Comparison of ENCODE assay signal across 14 mouse cellular contexts in genomic region chr13:44248401-44248800, GRCm38 (mm10).
A peak's percentile ranks its signal among the peaks of the same experiment; 100 is the strongest.
DNase-seq lines count a peak whose midpoint lies in the region; ATAC-seq and TF ChIP-seq lines count a peak whose summit lies in the region.
"Had no signal": no experiment of that assay in that cellular context is flagged by ENCODE, and none has a peak within 500 bp of the region (broad histone marks: within the 10 kb centered on the region; RNA-seq: fewer than 3 reads in every experiment).

No protein-coding gene starts in this region.

- H3K9me3 ChIP-seq in kidney, embryonic 15.5 days (replicated peaks), result no peaks in the 10 kb centered on the region
- no peaks in the 10 kb centered on the region for H3K9me3 ChIP-seq in liver, postnatal 0 days (ENCODE audit: low read length)
- H3K9me3 ChIP-seq: forebrain, embryonic 12.5 days had no signal

- WGBS in kidney, embryonic 15.5 days, result 34% methylated on average over 8 of the region's 8 CpGs
- 8% methylated on average over 8 of the region's 8 CpGs for WGBS in heart, adult 2 months
- 28% methylated on average over 8 of the region's 8 CpGs for WGBS in liver, postnatal 0 days (ENCODE audit: insufficient replicate concordance)

- H3K4me1 ChIP-seq in kidney, embryonic 15.5 days, result peaks cover 22% of the 10 kb centered on the region
- peaks cover 4% of the 10 kb centered on the region for H3K4me1 ChIP-seq in heart, adult 2 months (ENCODE audit: control insufficient read depth, insufficient read depth, low read length)
- H3K4me1 ChIP-seq in liver, postnatal 0 days (ENCODE audit: insufficient read depth), result peaks cover 4% of the 10 kb centered on the region

- H3K79me2 ChIP-seq in heart, adult 2 months (replicated peaks; ENCODE audit: control insufficient read depth, insufficient read depth, low read length), result no peaks in the 10 kb centered on the region

- H3K9ac ChIP-seq in kidney, embryonic 15.5 days, result no peak overlapping the region
- H3K9ac ChIP-seq in heart, adult 2 months (ENCODE audit: low read depth, low read length), result peak overlapping the region; percentile 11; the same call in 1 of the 2 replicates
- no peak overlapping the region for H3K9ac ChIP-seq in liver, postnatal 0 days (replicated peaks)
- H3K9ac ChIP-seq: forebrain, embryonic 12.5 days; liver, embryonic 14.5 days had no signal

- H3K27me3 ChIP-seq in kidney, embryonic 15.5 days, result no peaks in the 10 kb centered on the region
- no peaks in the 10 kb centered on the region for H3K27me3 ChIP-seq in heart, adult 2 months (ENCODE audit: control insufficient read depth, insufficient read depth, low read length)
- H3K27me3 ChIP-seq in liver, postnatal 0 days (ENCODE audit: insufficient read depth, low read length), result no peaks in the 10 kb centered on the region
- H3K27me3 ChIP-seq: Patski had no signal

- no peak for ATAC-seq in kidney, embryonic 15.5 days (replicated peaks; ENCODE audit: low FRiP score)
- no peak for ATAC-seq in liver, postnatal 0 days
- ATAC-seq: hindbrain, embryonic 16.5 days; Patski had no signal

- TF ChIP-seq POLR2A in heart, adult 2 months (IDR thresholded peaks at IDR 0.05; ENCODE audit: insufficient read depth, low read depth, low read length), result no peak

- H3K4me2 ChIP-seq in kidney, embryonic 15.5 days, result no peak overlapping the region
- H3K4me2 ChIP-seq in liver, postnatal 0 days (ENCODE audit: low read depth, low read length), result no peak overlapping the region
- H3K4me2 ChIP-seq: forebrain, embryonic 12.5 days had no signal

- H3K4me3 ChIP-seq in kidney, embryonic 15.5 days (replicated peaks), result no peak overlapping the region
- no peak overlapping the region for H3K4me3 ChIP-seq in heart, adult 2 months
- H3K4me3 ChIP-seq in liver, postnatal 0 days (ENCODE audit: low read depth, low read length), result no peak overlapping the region
- H3K4me3 ChIP-seq: forebrain, embryonic 12.5 days had no signal

- peak overlapping the region; percentile 51 for H3K27ac ChIP-seq in kidney, embryonic 15.5 days
- H3K27ac ChIP-seq in heart, adult 2 months, result peak overlapping the region; percentile 72
- H3K27ac ChIP-seq in liver, postnatal 0 days (ENCODE audit: low read depth), result no peak overlapping the region
- H3K27ac ChIP-seq: forebrain, embryonic 12.5 days; liver, embryonic 14.5 days had no signal

- intact Hi-C loops in heart, adult 2 months (cut with DNase I), result no loop called here

- TF ChIP-seq CTCF in heart, adult 2 months (IDR thresholded peaks at IDR 0.05), result peak; percentile 31
- TF ChIP-seq CTCF in liver, postnatal 0 days (IDR thresholded peaks at IDR 0.05; ENCODE audit: low read depth), result no peak

- TF ChIP-seq EP300 in heart, adult 2 months (IDR thresholded peaks at IDR 0.05; ENCODE audit: insufficient read depth, low read depth, low read length), result no peak
- TF ChIP-seq EP300 in liver, postnatal 0 days (IDR thresholded peaks at IDR 0.05; ENCODE audit: low read depth), result no peak

- no peaks in the 10 kb centered on the region for H3K36me3 ChIP-seq in kidney, embryonic 15.5 days
- H3K36me3 ChIP-seq in heart, adult 2 months (ENCODE audit: control insufficient read depth, insufficient read depth, low read length), result peaks cover 2% of the 10 kb centered on the region; the same call in 1 of the 2 replicates
- H3K36me3 ChIP-seq in liver, postnatal 0 days (replicated peaks; ENCODE audit: insufficient read depth, low read length), result no peaks in the 10 kb centered on the region
- H3K36me3 ChIP-seq: forebrain, embryonic 12.5 days had no signal

- no peak for DNase-seq in kidney, adult 8-10 months
- DNase-seq in MN1 (ENCODE audit: low spot score), result peak; percentile 32
- DNase-seq in heart, adult 2 months, result peak in 1 of 2 experiments; percentile 65
- DNase-seq in heart, postnatal 4 days, result peak; percentile 57
- no peak for DNase-seq in liver, postnatal 0 days
- DNase-seq in frontal cortex, postnatal 25 days (ENCODE audit: low spot score in 2 of 2), result no peak
- no peak for DNase-seq in neural tube, embryonic 10.5 days (ENCODE audit: extremely low spot score, low spot score)
- DNase-seq: adrenal gland, adult 2 months; gastrocnemius, postnatal 36 days had no signal

Comparison
In these comparisons a context has a peak if more than half of its experiments do, and no peak if none do; other contexts are left out.
1. DNase-seq: peak in MN1 (single experiment) and heart, postnatal 4 days (single experiment); none in kidney, adult 8-10 months (0 of 2), liver, postnatal 0 days (single experiment), frontal cortex, postnatal 25 days (0 of 2) and neural tube, embryonic 10.5 days (single experiment).